Mouse (Mus musculus) kidney, adult 11 months (tissue): ENCODE measurements around the gene Rsrc1.

ENCODE experiments used
- DNase-seq: peaks from one replicate; pipeline ENCODE4 v3.0.0; 2022

The Rsrc1 gene

GRCm38 (mm10) chr3:67284039-67284438 lies 302.8 kb downstream of the Rsrc1 start:
- no peak for DNase-seq

- DNase-seq: no peak
Measured at GRCm38 (mm10) chr3:67284848-67285247, 303.7 kb downstream of the Rsrc1 start.

- no peak for DNase-seq
Measured at GRCm38 (mm10) chr3:67288664-67289063, 307.5 kb downstream of the Rsrc1 start.

GRCm38 (mm10) chr3:67289482-67289881 lies 308.3 kb downstream of the Rsrc1 start:
- DNase-seq: no peak

GRCm38 (mm10) chr3:67308725-67309124 lies 327.5 kb downstream of the Rsrc1 start:
- no peak for DNase-seq

- DNase-seq: no peak
Measured at GRCm38 (mm10) chr3:67309644-67310311, 328.6 kb downstream of the Rsrc1 start.

GRCm38 (mm10) chr3:67311436-67311835 lies 330.2 kb downstream of the Rsrc1 start:
- DNase-seq: no peak

GRCm38 (mm10) chr3:67322422-67322821 lies 341.2 kb downstream of the Rsrc1 start:
- DNase-seq: no peak

GRCm38 (mm10) chr3:67339558-67339957 lies 358.4 kb downstream of the Rsrc1 start:
- DNase-seq: no peak

GRCm38 (mm10) chr3:67340921-67341320 lies 359.7 kb downstream of the Rsrc1 start:
- DNase-seq: no peak

GRCm38 (mm10) chr3:67343004-67343662 lies 361.9 kb downstream of the Rsrc1 start:
- DNase-seq: no peak

- DNase-seq: no peak
Measured at GRCm38 (mm10) chr3:67344599-67344998, 363.4 kb downstream of the Rsrc1 start.

- no peak for DNase-seq
Measured at GRCm38 (mm10) chr3:67346674-67347073, 365.5 kb downstream of the Rsrc1 start.

GRCm38 (mm10) chr3:67351406-67352127 lies 370.4 kb downstream of the Rsrc1 start:
- DNase-seq: no peak

- DNase-seq: no peak
Measured at GRCm38 (mm10) chr3:67352128-67352762, 371.1 kb downstream of the Rsrc1 start.

GRCm38 (mm10) chr3:67352763-67353149 lies 371.6 kb downstream of the Rsrc1 start:
- DNase-seq: no peak

- no peak for DNase-seq
Measured at GRCm38 (mm10) chr3:67358376-67358775, 377.2 kb downstream of the Rsrc1 start.

GRCm38 (mm10) chr3:67366087-67366892 lies 385.1 kb downstream of the Rsrc1 start:
- no peak for DNase-seq

- no peak for DNase-seq
Measured at GRCm38 (mm10) chr3:67367481-67367880, 386.3 kb downstream of the Rsrc1 start.

- DNase-seq: no peak
Measured at GRCm38 (mm10) chr3:67369407-67370079, 388.4 kb downstream of the Rsrc1 start.

- DNase-seq: no peak
Measured at GRCm38 (mm10) chr3:67372194-67372593, 391.0 kb downstream of the Rsrc1 start.

GRCm38 (mm10) chr3:67372781-67373180 lies 391.6 kb downstream of the Rsrc1 start:
- no peak for DNase-seq
